Mouse (Mus musculus): ENCODE data around the gene Ccni. TPM values are rescaled to one million over a fixed set of nuclear protein-coding genes. Genes with fewer than 3 reads are reported as not detected.

Gene Ccni
- polyA plus RNA-seq, 1 experiment from 2014 or later, result 112 TPM

- H3K36me3 ChIP-seq (ENCODE audit: control insufficient read depth, insufficient read depth, low read length), result no peaks in the 10 kb centered on the region
Measured at GRCm38 (mm10) chr5:93218375-93218774, 12.1 kb upstream of the Ccni start.

GRCm38 (mm10) chr5:93207555-93207954, 1.3 kb upstream of the Ccni start:
- WGBS, result 50% methylated on average over 1 of the region's 1 CpGs
- Histone ChIP-seq H3K4me1 (replicated peaks; ENCODE audit: control insufficient read depth, insufficient read depth, low read length) (peaks cover 19% of the 10 kb centered on the region; the same call in 1 of the 2 replicates), H3K4me3 (ENCODE audit: low read depth, low read length) (0 out of 2 replicates have a peak overlapping the region, but pooled peaks have one; percentile 94), H3K9me3 (ENCODE audit: control insufficient read depth, low read length) (no peaks in the 10 kb centered on the region), H3K27ac (ENCODE audit: low read depth) (no peak overlapping the region), H3K27me3 (replicated peaks; ENCODE audit: control insufficient read depth, insufficient read depth, low read length) (no peaks in the 10 kb centered on the region), H3K9ac (ENCODE audit: low read length) (no peak overlapping the region), H3K4me2 (ENCODE audit: low read length) (peak overlapping the region; percentile 58), H3K36me3 (ENCODE audit: control insufficient read depth, insufficient read depth, low read length) (no peaks in the 10 kb centered on the region)
- ATAC-seq (replicated peaks; ENCODE audit: low FRiP score, low TSS enrichment, low read depth) (no peak), DNase-seq (ENCODE audit: low spot score) (no peak)

More at GRCm38 (mm10) chr5:93218375-93218774, 12.1 kb upstream of the Ccni start:
- Histone ChIP-seq H3K9ac (ENCODE audit: low read length) (no peak overlapping the region), H3K27ac (ENCODE audit: low read depth) (no peak overlapping the region), H3K4me2 (ENCODE audit: low read length) (no peak overlapping the region), H3K4me1 (replicated peaks; ENCODE audit: control insufficient read depth, insufficient read depth, low read length) (no peaks in the 10 kb centered on the region), H3K4me3 (ENCODE audit: low read depth, low read length) (no peak overlapping the region), H3K27me3 (replicated peaks; ENCODE audit: control insufficient read depth, insufficient read depth, low read length) (no peaks in the 10 kb centered on the region), H3K9me3 (ENCODE audit: control insufficient read depth, low read length) (no peaks in the 10 kb centered on the region)
- no peak for DNase-seq (ENCODE audit: low spot score)
- 81% methylated on average over 3 of the region's 3 CpGs for WGBS
- no peak for ATAC-seq (replicated peaks; ENCODE audit: low FRiP score, low TSS enrichment, low read depth)

DNA sequence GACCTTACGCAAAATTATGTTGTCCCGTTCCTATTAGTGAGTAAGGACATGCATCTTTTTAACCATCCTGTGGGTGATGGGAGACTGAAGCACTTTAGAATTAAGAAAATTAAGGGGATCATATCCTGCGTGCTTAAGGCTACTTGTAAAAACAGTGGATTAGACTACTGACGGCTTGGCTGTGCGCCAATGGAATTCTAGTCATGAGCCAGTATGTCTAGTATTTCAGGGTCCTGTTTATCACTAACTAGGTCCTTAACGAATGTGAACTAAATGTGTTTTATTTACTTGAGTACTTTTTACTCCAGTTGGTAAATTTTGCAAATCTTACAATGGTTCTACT, 682 bp upstream of the Ccni start:
- Histone ChIP-seq H3K27me3 (replicated peaks; ENCODE audit: control insufficient read depth, insufficient read depth, low read length) (no peaks in the 10 kb centered on the region), H3K9ac (ENCODE audit: low read length) (peak overlapping the region; percentile 95), H3K36me3 (ENCODE audit: control insufficient read depth, insufficient read depth, low read length) (peaks cover 3% of the 10 kb centered on the region), H3K4me2 (ENCODE audit: low read length) (peak overlapping the region; percentile 58), H3K27ac (ENCODE audit: low read depth) (peak overlapping the region; percentile 87), H3K4me1 (replicated peaks; ENCODE audit: control insufficient read depth, insufficient read depth, low read length) (peaks cover 19% of the 10 kb centered on the region; the same call in 1 of the 2 replicates), H3K9me3 (ENCODE audit: control insufficient read depth, low read length) (no peaks in the 10 kb centered on the region), H3K4me3 (ENCODE audit: low read depth, low read length) (peak overlapping the region; percentile 94)
- DNase-seq (ENCODE audit: low spot score) (no peak), ATAC-seq (replicated peaks; ENCODE audit: low FRiP score, low TSS enrichment, low read depth) (no peak; the same call in 1 of the 2 replicates)
- WGBS, result 4% methylated on average over 6 of the region's 6 CpGs

GRCm38 (mm10) chr5:93205371-93206108, 755 bp downstream of the Ccni start:
- peak overlapping the region; percentile 87 for H3K27ac ChIP-seq (ENCODE audit: low read depth)
- peak overlapping the region; percentile 78 for H3K4me2 ChIP-seq (ENCODE audit: low read length)
- ATAC-seq (replicated peaks; ENCODE audit: low FRiP score, low TSS enrichment, low read depth) (peak; percentile 67), DNase-seq (ENCODE audit: low spot score) (peak; percentile 69)
- H3K4me1 ChIP-seq (replicated peaks; ENCODE audit: control insufficient read depth, insufficient read depth, low read length), result peaks cover 19% of the 10 kb centered on the region; the same call in 1 of the 2 replicates
- peak overlapping the region; percentile 94 for H3K4me3 ChIP-seq (ENCODE audit: low read depth, low read length)
- WGBS, result under 1% methylated on average over 62 of the region's 63 CpGs
- peak overlapping the region; percentile 95 for H3K9ac ChIP-seq (ENCODE audit: low read length)
- no peaks in the 10 kb centered on the region for H3K27me3 ChIP-seq (replicated peaks; ENCODE audit: control insufficient read depth, insufficient read depth, low read length)
- H3K36me3 ChIP-seq (ENCODE audit: control insufficient read depth, insufficient read depth, low read length), result peaks cover 17% of the 10 kb centered on the region
- no peaks in the 10 kb centered on the region for H3K9me3 ChIP-seq (ENCODE audit: control insufficient read depth, low read length)

DNA sequence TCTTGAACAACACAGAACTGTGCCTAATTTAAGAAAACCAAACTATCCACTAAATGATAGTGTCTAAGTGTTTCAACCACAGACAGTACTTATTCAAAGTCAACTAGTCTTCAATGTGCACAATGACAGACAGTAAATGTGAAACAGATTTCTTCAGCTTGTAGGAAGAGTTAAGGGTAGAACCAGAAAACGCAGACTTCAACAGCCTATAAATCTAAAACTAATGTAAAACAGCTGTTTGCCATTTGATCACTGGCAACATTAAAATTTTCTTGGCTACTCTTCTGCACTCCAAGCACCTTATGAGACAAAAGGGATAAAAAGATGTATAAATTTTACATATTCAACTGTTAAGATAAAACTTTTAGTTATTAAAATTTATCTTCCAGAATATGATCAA, 5.1 kb downstream of the Ccni start:
- H3K9me3 ChIP-seq (ENCODE audit: control insufficient read depth, low read length), result no peaks in the 10 kb centered on the region
- H3K4me3 ChIP-seq (ENCODE audit: low read depth, low read length), result no peak overlapping the region
- H3K27ac ChIP-seq (ENCODE audit: low read depth), result no peak overlapping the region
- no peak overlapping the region for H3K9ac ChIP-seq (ENCODE audit: low read length)
- peaks cover 52% of the 10 kb centered on the region for H3K36me3 ChIP-seq (ENCODE audit: control insufficient read depth, insufficient read depth, low read length)
- no peak for ATAC-seq (replicated peaks; ENCODE audit: low FRiP score, low TSS enrichment, low read depth)
- DNase-seq (ENCODE audit: low spot score), result no peak
- H3K4me1 ChIP-seq (replicated peaks; ENCODE audit: control insufficient read depth, insufficient read depth, low read length), result 0 out of 2 replicates have a peak, but pooled peaks cover 11% of the 10 kb centered on the region
- no peaks in the 10 kb centered on the region for H3K27me3 ChIP-seq (replicated peaks; ENCODE audit: control insufficient read depth, insufficient read depth, low read length)
- 63% methylated on average over 1 of the region's 1 CpGs for WGBS
- no peak overlapping the region for H3K4me2 ChIP-seq (ENCODE audit: low read length)

- 88% methylated on average over 3 of the region's 3 CpGs for WGBS
- H3K9ac ChIP-seq (ENCODE audit: low read length), result no peak overlapping the region
- H3K4me2 ChIP-seq (ENCODE audit: low read length), result no peak overlapping the region
- ATAC-seq (replicated peaks; ENCODE audit: low FRiP score, low TSS enrichment, low read depth) (no peak), DNase-seq (ENCODE audit: low spot score) (no peak)
- 0 out of 2 replicates have a peak, but pooled peaks cover 3% of the 10 kb centered on the region for H3K4me1 ChIP-seq (replicated peaks; ENCODE audit: control insufficient read depth, insufficient read depth, low read length)
- peaks cover 69% of the 10 kb centered on the region for H3K36me3 ChIP-seq (ENCODE audit: control insufficient read depth, insufficient read depth, low read length)
- H3K27ac ChIP-seq (ENCODE audit: low read depth), result no peak overlapping the region
- no peaks in the 10 kb centered on the region for H3K9me3 ChIP-seq (ENCODE audit: control insufficient read depth, low read length)
- no peak overlapping the region for H3K4me3 ChIP-seq (ENCODE audit: low read depth, low read length)
- H3K27me3 ChIP-seq (replicated peaks; ENCODE audit: control insufficient read depth, insufficient read depth, low read length), result no peaks in the 10 kb centered on the region
Measured at GRCm38 (mm10) chr5:93198232-93198631, 8.1 kb downstream of the Ccni start.

- DNase-seq (ENCODE audit: low spot score), result no peak
- Histone ChIP-seq H3K27me3 (replicated peaks; ENCODE audit: control insufficient read depth, insufficient read depth, low read length) (no peaks in the 10 kb centered on the region), H3K27ac (ENCODE audit: low read depth) (no peak overlapping the region), H3K4me2 (ENCODE audit: low read length) (no peak overlapping the region), H3K36me3 (ENCODE audit: control insufficient read depth, insufficient read depth, low read length) (peaks cover 65% of the 10 kb centered on the region), H3K4me1 (replicated peaks; ENCODE audit: control insufficient read depth, insufficient read depth, low read length) (no peaks in the 10 kb centered on the region), H3K4me3 (ENCODE audit: low read depth, low read length) (no peak overlapping the region), H3K9me3 (ENCODE audit: control insufficient read depth, low read length) (no peaks in the 10 kb centered on the region), H3K9ac (ENCODE audit: low read length) (no peak overlapping the region)
- 97% methylated on average over 5 of the region's 5 CpGs for WGBS
- no peak for ATAC-seq (replicated peaks; ENCODE audit: low FRiP score, low TSS enrichment, low read depth)
Measured at GRCm38 (mm10) chr5:93190428-93190827, 15.9 kb downstream of the Ccni start.

DNA sequence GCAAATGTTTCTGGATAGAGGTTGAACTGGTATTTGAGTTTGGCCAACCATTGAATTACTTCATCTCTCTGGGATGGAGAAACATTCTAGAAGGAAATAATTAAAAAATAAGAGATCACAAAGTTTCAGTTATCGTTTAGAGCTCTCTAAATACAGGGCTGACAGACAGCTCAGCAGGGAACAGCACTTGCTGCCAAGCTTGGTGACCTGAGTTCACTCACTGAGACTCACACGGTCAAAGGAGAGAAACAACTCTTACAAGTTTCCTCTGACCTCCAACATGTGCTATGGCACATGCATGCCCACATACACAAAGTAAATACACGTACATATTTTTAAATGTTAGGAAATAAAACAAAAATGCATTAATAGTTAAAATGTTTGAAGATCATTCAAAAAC, 16.7 kb downstream of the Ccni start:
- H3K9me3 ChIP-seq (ENCODE audit: control insufficient read depth, low read length), result no peaks in the 10 kb centered on the region
- H3K9ac ChIP-seq (ENCODE audit: low read length), result no peak overlapping the region
- ATAC-seq (replicated peaks; ENCODE audit: low FRiP score, low TSS enrichment, low read depth) (no peak), DNase-seq (ENCODE audit: low spot score) (no peak)
- no peaks in the 10 kb centered on the region for H3K4me1 ChIP-seq (replicated peaks; ENCODE audit: control insufficient read depth, insufficient read depth, low read length)
- H3K27me3 ChIP-seq (replicated peaks; ENCODE audit: control insufficient read depth, insufficient read depth, low read length), result no peaks in the 10 kb centered on the region
- WGBS, result 75% methylated on average over 3 of the region's 3 CpGs
- H3K4me3 ChIP-seq (ENCODE audit: low read depth, low read length), result no peak overlapping the region
- peaks cover 66% of the 10 kb centered on the region for H3K36me3 ChIP-seq (ENCODE audit: control insufficient read depth, insufficient read depth, low read length)
- H3K4me2 ChIP-seq (ENCODE audit: low read length), result no peak overlapping the region
- no peak overlapping the region for H3K27ac ChIP-seq (ENCODE audit: low read depth)

DNA sequence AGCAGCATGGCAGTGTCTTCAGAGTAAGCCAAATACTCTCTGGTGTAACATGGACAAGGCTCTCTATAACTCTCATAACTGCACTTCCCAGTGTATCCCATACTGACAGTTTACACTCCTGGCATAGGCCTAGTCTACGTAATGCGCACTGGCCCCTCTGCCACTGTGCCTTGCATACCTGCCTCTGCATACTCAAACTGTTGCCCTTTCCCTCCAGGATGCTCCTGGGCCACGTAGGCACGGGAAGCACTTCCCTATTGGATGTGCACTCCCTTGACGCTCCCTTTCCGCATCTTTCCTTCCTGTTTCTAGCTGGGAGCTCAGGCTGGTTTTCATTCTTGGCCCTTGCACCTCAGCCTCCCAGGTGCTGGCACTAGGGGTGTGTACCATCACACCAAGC, 21.7 kb downstream of the Ccni start:
- no peak for ATAC-seq (replicated peaks; ENCODE audit: low FRiP score, low TSS enrichment, low read depth)

More for the DNA sequence above, 21.7 kb downstream of the Ccni start:
- Histone ChIP-seq H3K4me2 (ENCODE audit: low read length) (no peak overlapping the region), H3K27ac (ENCODE audit: low read depth) (no peak overlapping the region), H3K4me3 (ENCODE audit: low read depth, low read length) (no peak overlapping the region), H3K9me3 (ENCODE audit: control insufficient read depth, low read length) (no peaks in the 10 kb centered on the region), H3K4me1 (replicated peaks; ENCODE audit: control insufficient read depth, insufficient read depth, low read length) (no peaks in the 10 kb centered on the region), H3K9ac (ENCODE audit: low read length) (no peak overlapping the region), H3K36me3 (ENCODE audit: control insufficient read depth, insufficient read depth, low read length) (peaks cover 81% of the 10 kb centered on the region), H3K27me3 (replicated peaks; ENCODE audit: control insufficient read depth, insufficient read depth, low read length) (no peaks in the 10 kb centered on the region)
- WGBS, result 86% methylated on average over 6 of the region's 6 CpGs
- no peak for DNase-seq (ENCODE audit: low spot score)
